Mouse (Mus musculus) midbrain, embryonic 14.5 days (tissue): ENCODE results near the gene Tnpo3. TPM values are rescaled to one million over a fixed set of nuclear protein-coding genes. Genes with fewer than 3 reads are reported as not detected.

Source experiments
- ATAC-seq: fragments of 200-750 bp; cut with Nextera tagmentation; 2 replicates; pipeline ENCODE4 v1.8.0; 2017; ENCODE audit warnings: moderate number of reproducible peaks, moderate library complexity; ENCODE audit not compliant: low FRiP score, low TSS enrichment
- DNase-seq: peaks from one replicate; pipeline ENCODE4 v3.0.0-alpha.2; 2015
- H3K27ac ChIP-seq: fragments of 300-500 bp; sonication (generic); replicated peaks from 2 replicates; pipeline ENCODE4 v1.5.1; 2014; ENCODE audit warnings: mild to moderate bottlenecking, low read depth, low read length, moderate library complexity
- H3K27me3 ChIP-seq: fragments of 300-500 bp; sonication (generic); 2 replicates; pipeline ENCODE4 v1.6.1; 2014; ENCODE audit warnings: low read length, control low read depth, mixed read lengths; ENCODE audit not compliant: control insufficient read depth, insufficient read depth
- H3K36me3 ChIP-seq: fragments of 300-500 bp; sonication (generic); 2 replicates; pipeline ENCODE4 v1.6.1; 2014; ENCODE audit warnings: low read length, control low read depth; ENCODE audit not compliant: control insufficient read depth, insufficient read depth
- H3K4me1 ChIP-seq: fragments of 300-500 bp; sonication (generic); 2 replicates; pipeline ENCODE4 v1.6.1; 2014; ENCODE audit warnings: mild to moderate bottlenecking, antibody characterized with exemption, low read length, control low read depth; ENCODE audit not compliant: control insufficient read depth, insufficient read depth
- H3K4me2 ChIP-seq: fragments of 300-500 bp; sonication (generic); 2 replicates; pipeline ENCODE4 v1.6.1; 2014; ENCODE audit warnings: mild to moderate bottlenecking, low read length, moderate library complexity
- H3K4me3 ChIP-seq: fragments of 300-500 bp; sonication (generic); replicated peaks from 2 replicates; pipeline ENCODE4 v1.5.1; 2014; ENCODE audit warnings: low read depth, low read length
- H3K9ac ChIP-seq: fragments of 300-500 bp; sonication (generic); replicated peaks from 2 replicates; pipeline ENCODE4 v1.6.1; 2014; ENCODE audit warnings: mild to moderate bottlenecking, low read length, moderate library complexity
- H3K9me3 ChIP-seq: fragments of 300-500 bp; sonication (generic); 2 replicates; pipeline ENCODE4 v1.6.1; 2016; ENCODE audit warnings: low read length, control low read depth, mixed read lengths; ENCODE audit not compliant: control insufficient read depth
- WGBS: fragments of 180-500 bp; shearing (Covaris S2); extraction: QIAGEN DNeasy Blood & Tissue Kit; methylation state at CpG from one replicate; pipeline ENCODE4 v1.1.7; 2014; 5-methylcytosine and 5-hydroxymethylcytosine counted together
- polyA plus RNA-seq: library from polyadenylated mRNA; unstranded; fragments of >200 nt; fragmentation: Nextera tagmentation; extraction: Ambion mirVana; gene quantifications from 2 replicates; pipeline ENCODE4 v1.2.1, GENCODE M21; 2014

Gene Tnpo3
- polyA plus RNA-seq, 1 experiment from 2014 or later = 102 TPM

DNA sequence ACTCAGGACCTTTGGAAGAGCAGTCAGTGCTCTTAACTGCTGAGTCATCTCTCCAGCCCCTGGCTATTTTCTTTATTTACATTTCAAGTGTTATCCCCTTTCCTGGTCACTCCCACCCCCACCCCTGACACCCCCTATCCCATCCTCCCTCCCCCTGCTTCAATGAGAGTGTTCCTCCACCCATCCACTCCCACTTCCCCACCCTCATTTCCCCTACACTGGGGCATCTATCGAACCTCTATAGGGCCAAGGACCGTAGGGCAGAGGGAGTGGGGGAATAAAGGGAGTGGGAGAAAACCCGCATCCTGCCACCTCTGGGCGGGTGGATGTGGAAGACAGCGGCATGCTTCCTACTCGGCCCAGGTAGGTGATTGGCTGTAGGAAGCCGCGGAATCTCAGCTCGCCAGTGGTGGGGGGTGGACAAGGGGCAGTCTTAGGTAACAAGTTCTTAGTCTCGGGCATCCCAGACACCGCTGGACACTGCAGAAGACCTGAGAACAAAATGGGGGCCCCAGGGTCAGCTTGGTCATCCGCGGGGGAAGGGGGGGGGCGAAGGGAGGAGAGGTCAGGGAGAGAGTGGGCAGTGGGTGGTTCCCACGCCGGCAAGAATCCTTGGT is 29.3 kb upstream of the Tnpo3 start:
- no peak for DNase-seq
- no peak for ATAC-seq

DNA sequence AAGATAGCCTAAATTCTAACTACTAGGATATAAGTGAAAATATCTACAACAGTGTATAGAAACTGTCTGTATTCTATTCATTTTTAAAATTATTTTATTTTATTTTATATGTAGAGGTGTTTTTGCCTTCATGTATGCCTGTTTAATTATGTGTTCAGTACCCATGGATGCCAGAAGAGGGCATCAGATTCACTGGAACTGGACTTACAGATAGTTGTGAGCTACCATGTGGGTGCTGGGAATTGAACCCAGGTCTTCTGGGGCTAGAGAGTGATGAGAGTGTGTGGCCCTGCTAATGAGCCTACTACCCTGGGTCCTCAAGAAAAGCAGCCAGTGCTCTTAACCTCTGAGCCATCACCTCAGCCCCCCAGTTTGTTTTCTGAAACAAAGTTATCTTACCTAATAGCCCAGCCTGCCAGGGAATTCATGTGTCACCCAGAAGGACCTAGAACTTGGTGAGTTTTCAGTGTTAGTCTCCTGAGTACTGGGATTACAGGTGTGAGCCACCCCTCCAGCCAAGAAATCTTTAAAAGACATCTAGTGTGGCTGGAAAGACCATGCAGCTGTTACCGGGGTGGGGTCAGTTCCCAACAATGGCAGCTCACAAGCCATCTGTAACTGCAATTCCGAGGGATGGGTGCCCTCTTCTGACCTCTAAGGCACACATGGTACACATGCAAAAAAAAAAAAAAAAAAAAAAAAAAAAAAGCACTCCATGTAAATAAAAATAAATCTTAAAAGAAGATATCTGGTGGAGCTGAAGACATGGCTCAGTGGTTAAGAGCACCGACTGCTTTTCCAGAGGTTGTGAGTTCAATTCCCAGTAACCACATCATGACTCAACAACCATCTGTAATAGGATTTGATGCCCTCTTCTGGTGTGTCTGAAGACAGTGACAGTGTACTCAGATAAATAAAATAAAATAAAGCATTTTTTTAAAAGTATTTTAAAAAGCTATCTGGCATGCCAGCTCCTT is 28.0 kb upstream of the Tnpo3 start:
- Histone ChIP-seq H3K9ac (no peak overlapping the region), H3K9me3 (no peaks in the 10 kb centered on the region), H3K4me3 (no peak overlapping the region), H3K4me2 (no peak overlapping the region), H3K27ac (no peak overlapping the region), H3K4me1 (no peaks in the 10 kb centered on the region), H3K27me3 (no peaks in the 10 kb centered on the region; the same call in 1 of the 2 replicates), H3K36me3 (no peaks in the 10 kb centered on the region)
- no peak for ATAC-seq
- 85% methylated on average over 3 of the region's 3 CpGs for WGBS
- DNase-seq = no peak

More for the DNA sequence above, 29.3 kb upstream of the Tnpo3 start:
- Histone ChIP-seq H3K27ac (no peak overlapping the region), H3K9ac (no peak overlapping the region), H3K36me3 (no peaks in the 10 kb centered on the region), H3K4me2 (no peak overlapping the region), H3K4me3 (no peak overlapping the region), H3K9me3 (no peaks in the 10 kb centered on the region), H3K27me3 (no peaks in the 10 kb centered on the region; the same call in 1 of the 2 replicates), H3K4me1 (no peaks in the 10 kb centered on the region)
- 9% methylated on average over 16 of the region's 16 CpGs for WGBS

DNA sequence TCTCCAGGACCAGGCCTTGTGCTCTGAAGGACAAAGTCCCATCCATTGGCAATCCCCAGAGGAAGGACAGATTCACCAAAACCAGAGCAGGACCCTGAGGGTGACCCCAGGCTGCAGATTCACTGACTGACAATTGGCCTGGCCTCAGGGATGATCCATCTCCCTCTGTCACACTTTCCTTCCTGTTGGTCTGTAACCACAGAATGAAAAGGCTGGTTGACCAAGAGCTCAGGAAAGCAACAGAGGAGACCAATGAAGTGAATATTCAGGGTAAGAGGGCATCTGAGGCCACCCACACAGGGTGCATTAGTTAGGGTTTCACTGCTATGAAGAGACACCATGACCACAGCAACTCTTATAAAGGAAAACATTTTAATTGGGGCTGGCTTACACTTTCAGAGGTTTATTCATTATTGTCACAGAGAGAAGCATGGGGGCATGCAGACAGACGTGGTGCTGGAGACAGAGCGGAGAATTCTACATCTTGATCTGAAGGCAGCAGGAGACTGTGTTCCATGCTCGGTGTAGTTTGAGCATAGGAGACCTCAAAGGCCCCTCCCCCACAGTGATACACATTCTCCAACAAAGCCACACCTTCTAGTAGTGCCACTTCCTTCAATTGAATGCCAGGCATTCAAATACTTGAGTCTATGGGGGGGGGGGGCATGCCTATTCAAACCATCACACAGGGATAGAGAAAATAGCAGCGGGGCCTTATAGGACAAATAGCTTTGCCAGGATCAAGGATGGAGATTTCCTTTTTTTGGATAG is 26.8 kb upstream of the Tnpo3 start:
- DNase-seq (no peak), ATAC-seq (no peak)
- H3K4me3 ChIP-seq = no peak overlapping the region
- WGBS = 85% methylated on average over 4 of the region's 4 CpGs
- no peak overlapping the region for H3K9ac ChIP-seq
- no peaks in the 10 kb centered on the region; the same call in 1 of the 2 replicates for H3K27me3 ChIP-seq
- H3K4me1 ChIP-seq = no peaks in the 10 kb centered on the region
- H3K27ac ChIP-seq = no peak overlapping the region
- no peak overlapping the region for H3K4me2 ChIP-seq
- H3K9me3 ChIP-seq = no peaks in the 10 kb centered on the region
- no peaks in the 10 kb centered on the region for H3K36me3 ChIP-seq

DNA sequence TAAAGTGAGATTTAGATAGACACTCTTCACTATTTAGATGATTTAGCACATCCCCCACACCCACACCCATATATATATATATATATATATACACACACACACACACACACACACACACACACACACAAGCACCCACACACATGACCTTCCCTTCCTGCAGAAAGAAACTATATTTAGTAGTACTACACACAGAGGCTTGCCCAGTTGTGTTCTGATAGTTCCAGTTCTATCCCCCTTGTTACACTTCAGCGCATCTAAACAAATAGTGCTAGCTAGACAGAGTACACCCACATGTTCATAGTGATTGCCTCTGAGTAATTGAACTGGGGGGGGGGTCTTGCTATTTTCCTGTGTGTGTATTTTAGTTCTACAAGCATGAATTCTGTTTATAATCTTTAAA is 24.9 kb upstream of the Tnpo3 start:
- WGBS = 98% methylated on average over 1 of the region's 1 CpGs

DNA sequence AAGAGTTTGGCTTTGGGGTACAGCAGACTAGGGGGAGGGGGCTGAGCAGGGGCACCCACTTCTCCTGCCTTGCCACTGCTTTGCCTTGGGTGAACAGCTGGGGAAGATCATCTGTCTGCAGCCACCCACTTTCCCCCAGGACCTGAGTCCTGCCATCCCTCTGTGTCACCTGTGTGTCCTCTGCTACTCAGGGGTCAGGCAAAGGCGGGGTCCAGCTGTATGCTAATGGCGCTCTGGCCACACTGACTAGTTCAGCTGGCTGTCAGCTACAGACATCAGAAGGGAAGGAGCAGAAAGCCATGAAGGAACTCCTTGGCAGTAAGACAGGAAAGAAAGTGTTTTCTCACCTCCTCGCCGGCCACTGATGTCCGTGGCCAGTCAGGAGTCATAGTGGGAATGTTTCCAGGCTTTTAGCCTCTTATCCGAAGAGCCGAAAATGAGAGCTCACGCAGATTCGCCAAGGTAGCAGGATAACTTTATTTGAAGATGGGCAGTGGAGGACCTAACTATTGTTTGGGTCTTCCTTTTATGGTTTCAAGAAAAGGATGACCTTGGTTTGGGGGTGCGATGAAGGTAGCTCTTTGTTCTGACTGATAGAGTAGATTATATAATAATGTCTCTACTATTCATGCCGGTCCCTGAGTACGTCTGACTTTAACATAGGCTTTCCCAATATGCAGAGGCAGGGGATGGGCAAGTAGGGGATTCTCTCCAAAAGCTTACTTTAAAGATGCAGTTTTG is 23.0 kb upstream of the Tnpo3 start:
- Histone ChIP-seq H3K4me3 (no peak overlapping the region), H3K27me3 (no peaks in the 10 kb centered on the region), H3K36me3 (no peaks in the 10 kb centered on the region), H3K9ac (no peak overlapping the region), H3K27ac (no peak overlapping the region), H3K4me1 (no peaks in the 10 kb centered on the region), H3K9me3 (no peaks in the 10 kb centered on the region), H3K4me2 (no peak overlapping the region)
- 55% methylated on average over 12 of the region's 12 CpGs for WGBS
- no peak for ATAC-seq
- DNase-seq = no peak

More for the DNA sequence above, 24.9 kb upstream of the Tnpo3 start:
- no peak overlapping the region for H3K9ac ChIP-seq
- H3K4me1 ChIP-seq = no peaks in the 10 kb centered on the region
- no peaks in the 10 kb centered on the region; the same call in 1 of the 2 replicates for H3K27me3 ChIP-seq
- no peak overlapping the region for H3K27ac ChIP-seq
- no peaks in the 10 kb centered on the region for H3K9me3 ChIP-seq
- no peak for ATAC-seq
- H3K4me3 ChIP-seq = no peak overlapping the region
- H3K36me3 ChIP-seq = no peaks in the 10 kb centered on the region
- H3K4me2 ChIP-seq = no peak overlapping the region
- DNase-seq = no peak

DNA sequence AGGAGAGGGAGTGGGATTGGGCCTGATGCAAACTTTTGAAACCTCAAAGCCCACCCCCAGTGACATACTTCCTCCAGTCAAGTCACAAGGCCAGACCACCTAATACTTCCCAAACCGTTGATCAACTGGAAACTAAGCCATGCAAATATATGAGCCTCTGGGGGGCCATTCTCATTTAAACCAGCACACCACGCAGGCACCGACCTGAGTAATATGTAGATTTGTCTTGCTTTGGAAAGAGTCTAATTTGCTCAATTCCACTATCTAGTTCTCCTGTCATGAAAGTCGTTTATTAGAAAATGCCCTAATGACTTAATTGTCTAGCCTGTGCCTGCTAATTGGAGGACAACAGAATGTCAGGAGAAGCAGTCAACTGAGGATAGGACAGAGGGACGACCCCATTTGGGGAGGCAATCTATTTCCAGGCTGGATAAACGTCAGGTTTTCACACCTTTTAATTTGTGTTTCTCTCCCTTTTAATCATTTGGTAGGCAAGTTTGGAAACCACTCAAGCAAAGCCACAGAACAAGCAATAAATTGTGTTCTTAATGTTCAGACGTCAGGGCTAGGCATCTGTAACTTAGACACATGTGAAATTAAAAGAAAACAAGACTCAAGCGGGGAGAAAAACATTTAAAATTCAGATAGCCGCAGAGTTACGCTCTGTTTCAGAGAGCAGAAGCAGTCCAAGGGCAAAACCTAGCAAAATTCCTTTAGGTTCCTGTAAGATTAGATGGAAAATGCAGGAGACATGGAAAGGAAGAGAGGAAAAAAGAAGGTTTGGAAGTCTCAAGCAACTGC is 22.3 kb upstream of the Tnpo3 start:
- Histone ChIP-seq H3K9me3 (no peaks in the 10 kb centered on the region), H3K4me1 (no peaks in the 10 kb centered on the region), H3K9ac (no peak overlapping the region), H3K36me3 (no peaks in the 10 kb centered on the region), H3K27ac (no peak overlapping the region), H3K4me3 (no peak overlapping the region), H3K4me2 (no peak overlapping the region), H3K27me3 (no peaks in the 10 kb centered on the region)
- WGBS = 34% methylated on average over 10 of the region's 10 CpGs
- DNase-seq (no peak), ATAC-seq (no peak)

DNA sequence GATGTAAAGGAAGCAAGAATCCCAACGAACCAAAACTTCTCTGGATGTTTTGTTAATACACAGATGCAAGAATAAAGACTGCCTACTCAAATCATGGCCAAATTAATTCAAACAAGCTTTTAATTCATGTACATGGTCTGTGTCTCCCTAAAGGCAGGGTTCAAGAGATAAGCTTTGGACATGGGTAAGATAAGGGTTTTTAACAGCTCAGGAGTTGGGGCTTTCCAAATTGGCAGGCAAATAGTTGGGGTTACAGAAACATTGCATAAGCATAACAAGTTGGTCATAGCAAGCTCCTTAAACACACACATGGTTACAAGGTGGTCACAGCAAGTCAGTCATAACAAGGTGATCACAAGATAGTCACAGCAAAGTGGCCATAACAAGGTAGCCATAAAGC is 20.5 kb upstream of the Tnpo3 start:
- Histone ChIP-seq H3K9ac (no peak overlapping the region), H3K27ac (no peak overlapping the region), H3K27me3 (no peaks in the 10 kb centered on the region), H3K9me3 (no peaks in the 10 kb centered on the region), H3K36me3 (no peaks in the 10 kb centered on the region), H3K4me2 (no peak overlapping the region), H3K4me3 (no peak overlapping the region), H3K4me1 (no peaks in the 10 kb centered on the region)
- ATAC-seq (no peak), DNase-seq (no peak)
- 84% methylated on average over 1 of the region's 1 CpGs for WGBS
